Mouse (Mus musculus): ENCODE data around the gene E2f1.

E2f1 gene

GRCm38 (mm10) chr2:154583906-154584872 lies 14.5 kb upstream of the E2f1 start:
- no peak for DNase-seq (ENCODE audit: low spot score)

- DNase-seq (ENCODE audit: low spot score) = no peak
These were observed 11.7 kb upstream of the E2f1 start for GRCm38 (mm10) chr2:154581421-154581820.

GRCm38 (mm10) chr2:154580586-154580985 lies 10.9 kb upstream of the E2f1 start:
- DNase-seq (ENCODE audit: low spot score) = no peak

- DNase-seq (ENCODE audit: low spot score) = no peak
These were observed 8.0 kb upstream of the E2f1 start for GRCm38 (mm10) chr2:154577744-154578067.

GRCm38 (mm10) chr2:154576876-154577743 lies 7.4 kb upstream of the E2f1 start:
- no peak for DNase-seq (ENCODE audit: low spot score)

- DNase-seq (ENCODE audit: low spot score) = no peak
These were observed 4.6 kb upstream of the E2f1 start for GRCm38 (mm10) chr2:154574271-154574670.

- no peak for DNase-seq (ENCODE audit: low spot score)
These were observed 3.3 kb upstream of the E2f1 start for GRCm38 (mm10) chr2:154572996-154573395.

GRCm38 (mm10) chr2:154571976-154572375 lies 2.3 kb upstream of the E2f1 start:
- no peak for DNase-seq (ENCODE audit: low spot score)

GRCm38 (mm10) chr2:154571266-154571665 lies 1.6 kb upstream of the E2f1 start:
- no peak for DNase-seq (ENCODE audit: low spot score)

- no peak for DNase-seq (ENCODE audit: low spot score)
These were observed 974 bp upstream of the E2f1 start for GRCm38 (mm10) chr2:154570666-154571065.

- peak; percentile 62 for DNase-seq (ENCODE audit: low spot score)
These were observed 482 bp downstream of the E2f1 start for GRCm38 (mm10) chr2:154569071-154569748.

- peak; percentile 42 for DNase-seq (ENCODE audit: low spot score)
These were observed 1.2 kb downstream of the E2f1 start for GRCm38 (mm10) chr2:154568329-154569070.

GRCm38 (mm10) chr2:154567766-154568165 lies 1.9 kb downstream of the E2f1 start:
- no peak for DNase-seq (ENCODE audit: low spot score)

- no peak for DNase-seq (ENCODE audit: low spot score)
These were observed 3.1 kb downstream of the E2f1 start for GRCm38 (mm10) chr2:154566641-154567040.

GRCm38 (mm10) chr2:154565562-154565961 lies 4.1 kb downstream of the E2f1 start:
- no peak for DNase-seq (ENCODE audit: low spot score)

GRCm38 (mm10) chr2:154563612-154564170 lies 6.0 kb downstream of the E2f1 start:
- DNase-seq (ENCODE audit: low spot score) = no peak

GRCm38 (mm10) chr2:154558264-154559039 lies 11.2 kb downstream of the E2f1 start, which contains the start of gene Necab3:
Necab3 (minus strand) TSS chr2:154558890.
- no peak for DNase-seq (ENCODE audit: low spot score)

- peak; percentile 69 for DNase-seq (ENCODE audit: low spot score)
These were observed 12.4 kb downstream of the E2f1 start for GRCm38 (mm10) chr2:154557184-154557832.

GRCm38 (mm10) chr2:154555235-154555634 lies 14.5 kb downstream of the E2f1 start:
- DNase-seq (ENCODE audit: low spot score) = no peak

GRCm38 (mm10) chr2:154552424-154552907 lies 17.2 kb downstream of the E2f1 start:
- peak; percentile 76 for DNase-seq (ENCODE audit: low spot score)
